Mouse (Mus musculus) liver, embryonic 14.5 days (tissue): ENCODE measurements at regions not wholly inside any gene's neighbourhood (a gene's known extent, or its start where the extent isn't known, plus 50 kb on each side); places are given as distances from the start of the nearest gene placed in this dataset.

Source experiments
- ATAC-seq: fragments of 200-750 bp; cut with Nextera tagmentation; 2 replicates; pipeline ENCODE4 v1.8.0; 2017; ENCODE audit warnings: moderate number of reproducible peaks, mild to moderate bottlenecking, moderate library complexity; ENCODE audit not compliant: insufficient read depth
- DNase-seq, 3 experiments: peaks; one replicate each; pipeline ENCODE4 v3.0.0-alpha.2; 2012 to 2013; ENCODE audit warnings: low read depth in 3 of 3, low spot score in 3 of 3
- H3K27ac ChIP-seq: fragments of 300-500 bp; sonication (generic); 2 replicates; pipeline ENCODE4 v1.5.1; 2014; ENCODE audit warnings: moderate library complexity, mild to moderate bottlenecking, control low read depth, inconsistent platforms
- H3K27me3 ChIP-seq: fragments of 300-500 bp; sonication (generic); 2 replicates; pipeline ENCODE4 v1.6.1; 2014; ENCODE audit warnings: mild to moderate bottlenecking, low read length, moderate library complexity; ENCODE audit not compliant: control insufficient read depth, insufficient read depth
- H3K36me3 ChIP-seq: fragments of 300-500 bp; sonication (generic); replicated peaks from 2 replicates; pipeline ENCODE4 v1.6.1; 2014; ENCODE audit warnings: low read depth; ENCODE audit not compliant: control insufficient read depth, insufficient read depth
- H3K4me1 ChIP-seq, 2 experiments: fragments of 200-500 bp in 1 of 2; fragments of 300-500 bp in 1 of 2; sonication (generic) in 1 of 2; replicated peaks; 2 replicates each; pipeline ENCODE4 v1.6.1; 2012 to 2014; ENCODE audit warnings: antibody characterized with exemption in 1 of 2, inconsistent platforms in 1 of 2, low read length in 1 of 2; ENCODE audit not compliant: control insufficient read depth in 2 of 2, insufficient read depth in 2 of 2
- H3K4me2 ChIP-seq: fragments of 300-500 bp; sonication (generic); 2 replicates; pipeline ENCODE4 v1.6.1; 2014; ENCODE audit warnings: low read depth, mild to moderate bottlenecking, control low read depth, moderate library complexity
- H3K4me3 ChIP-seq, 2 experiments: fragments of 200-500 bp in 1 of 2; fragments of 300-500 bp in 1 of 2; sonication (generic) in 1 of 2; 2 replicates each; pipeline ENCODE4 v1.5.1; 2012 to 2014; ENCODE audit warnings: low read depth in 2 of 2, low read length in 2 of 2, mild to moderate bottlenecking in 2 of 2, control low read depth in 1 of 2, inconsistent platforms in 1 of 2, moderate library complexity in 1 of 2; ENCODE audit not compliant: insufficient read depth in 1 of 2
- H3K9ac ChIP-seq: fragments of 300-500 bp; sonication (generic); replicated peaks from 2 replicates; pipeline ENCODE4 v1.6.1; 2014; ENCODE audit warnings: mild to moderate bottlenecking, control low read depth, moderate library complexity
- H3K9me3 ChIP-seq: fragments of 300-500 bp; sonication (generic); 2 replicates; pipeline ENCODE4 v1.6.1; 2016; ENCODE audit warnings: low read length, mixed read lengths; ENCODE audit not compliant: control insufficient read depth
- CTCF ChIP-seq: IDR thresholded peaks from 2 replicates; pipeline ENCODE4 v1.5.1; 2016; ENCODE audit warnings: antibody characterized with exemption, low read depth, control low read depth
- EP300 ChIP-seq: IDR thresholded peaks from 2 replicates; pipeline ENCODE4 v1.6.1; 2016; ENCODE audit warnings: antibody characterized with exemption, low read depth
- WGBS: fragments of 180-500 bp; shearing (Covaris S2); extraction: QIAGEN DNeasy Blood & Tissue Kit; methylation state at CpG from one replicate; pipeline ENCODE4 v1.1.7; 2014; ENCODE audit not compliant: insufficient replicate concordance; 5-methylcytosine and 5-hydroxymethylcytosine counted together

- DNase-seq (no peak), ATAC-seq (no peak)
- Histone ChIP-seq H3K27me3 (no peaks in the 10 kb centered on the region), H3K36me3 (no peaks in the 10 kb centered on the region), H3K9me3 (no peaks in the 10 kb centered on the region), H3K4me3 (no peak overlapping the region), H3K4me1 (peaks cover 3% of the 10 kb centered on the region in 2 experiments; a peak in 3 of 4 replicates), H3K4me2 (no peak overlapping the region), H3K9ac (no peak overlapping the region), H3K27ac (no peak overlapping the region)
- TF ChIP-seq EP300: no peak
- no peak for TF ChIP-seq CTCF
- 60% methylated on average over 5 of the region's 5 CpGs for WGBS
These were observed 265.2 kb downstream of the Cd47 start for GRCm38 (mm10) chr16:50065336-50066082.

- no peaks in the 10 kb centered on the region for H3K36me3 ChIP-seq
- ATAC-seq: peak; percentile 65; the same call in 1 of the 2 replicates
- no peak overlapping the region for H3K4me2 ChIP-seq
- peak in 2 of 3 experiments; percentile 17 to 31 for DNase-seq
- peaks cover 3% of the 10 kb centered on the region in 2 experiments; a peak in 2 of 4 replicates for H3K4me1 ChIP-seq
- no peak overlapping the region for H3K27ac ChIP-seq
- no peaks in the 10 kb centered on the region for H3K9me3 ChIP-seq
- TF ChIP-seq EP300 (0 out of 2 replicates have a peak, but pooled peaks have one; percentile 7), CTCF (0 out of 2 replicates have a peak, but pooled peaks have one; percentile 6)
- no peak overlapping the region for H3K4me3 ChIP-seq
- H3K9ac ChIP-seq: no peak overlapping the region
- 13% methylated on average over 4 of the region's 4 CpGs for WGBS
- no peaks in the 10 kb centered on the region for H3K27me3 ChIP-seq
These were observed 268.7 kb downstream of the Cd47 start for GRCm38 (mm10) chr16:50069033-50069432.

GRCm38 (mm10) chr16:50070728-50071127 is 270.4 kb downstream of the Cd47 start:
- DNase-seq: no peak
- H3K4me3 ChIP-seq: no peak overlapping the region
- no peak for TF ChIP-seq CTCF
- 0 out of 2 replicates have a peak, but pooled peaks have one; percentile 3 for TF ChIP-seq EP300
- no peak overlapping the region for H3K9ac ChIP-seq
- 16% methylated on average over 4 of the region's 4 CpGs for WGBS
- no peaks in the 10 kb centered on the region for H3K9me3 ChIP-seq
- no peak overlapping the region for H3K4me2 ChIP-seq
- ATAC-seq: no peak
- peaks cover 3% of the 10 kb centered on the region in 2 experiments; a peak in 2 of 4 replicates for H3K4me1 ChIP-seq
- no peaks in the 10 kb centered on the region for H3K36me3 ChIP-seq
- H3K27ac ChIP-seq: no peak overlapping the region
- no peaks in the 10 kb centered on the region for H3K27me3 ChIP-seq

- H3K36me3 ChIP-seq: no peaks in the 10 kb centered on the region
- WGBS: 67% methylated on average over 14 of the region's 14 CpGs
- ATAC-seq: no peak
- no peak overlapping the region for H3K27ac ChIP-seq
- H3K4me1 ChIP-seq: peaks cover 3% of the 10 kb centered on the region in 2 experiments; a peak in 2 of 4 replicates
- H3K9me3 ChIP-seq: no peaks in the 10 kb centered on the region
- TF ChIP-seq CTCF (no peak), EP300 (no peak)
- H3K4me3 ChIP-seq: no peak overlapping the region
- no peak for DNase-seq
- H3K9ac ChIP-seq: no peak overlapping the region
- H3K27me3 ChIP-seq: no peaks in the 10 kb centered on the region
- H3K4me2 ChIP-seq: no peak overlapping the region
These were observed 272.6 kb downstream of the Cd47 start for GRCm38 (mm10) chr16:50072853-50073360.

GRCm38 (mm10) chr16:50073979-50074378 is 273.6 kb downstream of the Cd47 start:
- ATAC-seq (no peak), DNase-seq (no peak)
- H3K36me3 ChIP-seq: no peaks in the 10 kb centered on the region
- no peaks in the 10 kb centered on the region for H3K27me3 ChIP-seq
- H3K4me3 ChIP-seq: no peak overlapping the region
- WGBS: 58% methylated on average over 4 of the region's 4 CpGs
- H3K9ac ChIP-seq: no peak overlapping the region
- H3K4me1 ChIP-seq: peaks cover under 1 to 1% of the 10 kb centered on the region in 2 experiments; a peak in 2 of 4 replicates
- no peak overlapping the region for H3K27ac ChIP-seq
- no peak overlapping the region for H3K4me2 ChIP-seq
- peak; percentile 84 for TF ChIP-seq CTCF
- TF ChIP-seq EP300: no peak
- H3K9me3 ChIP-seq: no peaks in the 10 kb centered on the region
